Mouse (Mus musculus): ENCODE measurements around the gene Rcbtb2. TPM values are rescaled to one million over a fixed set of nuclear protein-coding genes. Genes with fewer than 3 reads are reported as not detected.

Rcbtb2 gene
- polyA plus RNA-seq, 1 experiment from 2014 or later: 71.4 TPM

DNA sequence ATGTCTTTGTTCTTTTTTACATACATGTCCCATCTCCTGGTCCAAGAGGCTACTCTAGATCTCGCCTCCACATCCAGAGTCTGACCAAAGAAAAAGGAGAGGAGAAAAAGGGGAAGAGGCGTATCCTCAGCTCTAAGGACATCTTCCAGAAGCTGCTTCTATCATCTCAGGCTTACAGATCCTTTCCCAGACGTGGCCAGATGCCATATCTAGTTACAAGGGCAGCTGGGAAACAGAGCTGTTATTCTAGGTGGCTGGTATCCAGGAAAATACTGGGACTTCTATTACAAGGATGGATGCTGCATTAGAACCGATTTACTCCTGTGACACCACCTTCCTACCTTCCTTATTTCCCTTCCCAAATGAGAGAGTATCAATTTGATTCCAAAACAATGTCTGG, 9.9 kb downstream of the Rcbtb2 start:
- Histone ChIP-seq H3K4me1 (ENCODE audit: control insufficient read depth, insufficient read depth, low read length) (no peaks in the 10 kb centered on the region), H3K4me2 (no peak overlapping the region), H3K27me3 (ENCODE audit: control insufficient read depth, insufficient read depth, low read length) (no peaks in the 10 kb centered on the region), H3K36me3 (ENCODE audit: control insufficient read depth, insufficient read depth, low read length) (no peaks in the 10 kb centered on the region), H3K4me3 (ENCODE audit: low read depth, low read length) (no peak overlapping the region), H3K9me3 (replicated peaks; ENCODE audit: control insufficient read depth, low read length) (no peaks in the 10 kb centered on the region), H3K27ac (ENCODE audit: low read depth, low read length) (no peak overlapping the region), H3K9ac (ENCODE audit: low read depth, low read length) (no peak overlapping the region)
- ATAC-seq (replicated peaks; ENCODE audit: insufficient number of reproducible peaks, low FRiP score, low TSS enrichment): no peak
- WGBS (ENCODE audit: insufficient replicate concordance): 62% methylated on average over 4 of the region's 4 CpGs

GRCm38 (mm10) chr14:73137234-73137633, 14.4 kb downstream of the Rcbtb2 start:
- no peaks in the 10 kb centered on the region for H3K27me3 ChIP-seq (ENCODE audit: control insufficient read depth, insufficient read depth, low read length)
- H3K4me1 ChIP-seq (ENCODE audit: control insufficient read depth, insufficient read depth, low read length): 0 out of 2 replicates have a peak, but pooled peaks cover 2% of the 10 kb centered on the region
- WGBS (ENCODE audit: insufficient replicate concordance): 61% methylated on average over 5 of the region's 5 CpGs
- no peak for ATAC-seq (replicated peaks; ENCODE audit: insufficient number of reproducible peaks, low FRiP score, low TSS enrichment)
- H3K4me3 ChIP-seq (ENCODE audit: low read depth, low read length): no peak overlapping the region
- no peak overlapping the region for H3K27ac ChIP-seq (ENCODE audit: low read depth, low read length)
- H3K36me3 ChIP-seq (ENCODE audit: control insufficient read depth, insufficient read depth, low read length): no peaks in the 10 kb centered on the region
- no peak overlapping the region for H3K4me2 ChIP-seq
- no peak overlapping the region for H3K9ac ChIP-seq (ENCODE audit: low read depth, low read length)
- no peaks in the 10 kb centered on the region for H3K9me3 ChIP-seq (replicated peaks; ENCODE audit: control insufficient read depth, low read length)

- Histone ChIP-seq H3K4me3 (ENCODE audit: low read depth, low read length) (no peak overlapping the region), H3K9ac (ENCODE audit: low read depth, low read length) (no peak overlapping the region), H3K4me2 (no peak overlapping the region), H3K27me3 (ENCODE audit: control insufficient read depth, insufficient read depth, low read length) (no peaks in the 10 kb centered on the region), H3K36me3 (ENCODE audit: control insufficient read depth, insufficient read depth, low read length) (no peaks in the 10 kb centered on the region), H3K9me3 (replicated peaks; ENCODE audit: control insufficient read depth, low read length) (no peaks in the 10 kb centered on the region), H3K4me1 (ENCODE audit: control insufficient read depth, insufficient read depth, low read length) (0 out of 2 replicates have a peak, but pooled peaks cover 2% of the 10 kb centered on the region), H3K27ac (ENCODE audit: low read depth, low read length) (no peak overlapping the region)
- no peak for ATAC-seq (replicated peaks; ENCODE audit: insufficient number of reproducible peaks, low FRiP score, low TSS enrichment)
- 82% methylated on average over 7 of the region's 7 CpGs for WGBS (ENCODE audit: insufficient replicate concordance)
Observed at GRCm38 (mm10) chr14:73138483-73138882, 15.6 kb downstream of the Rcbtb2 start.

DNA sequence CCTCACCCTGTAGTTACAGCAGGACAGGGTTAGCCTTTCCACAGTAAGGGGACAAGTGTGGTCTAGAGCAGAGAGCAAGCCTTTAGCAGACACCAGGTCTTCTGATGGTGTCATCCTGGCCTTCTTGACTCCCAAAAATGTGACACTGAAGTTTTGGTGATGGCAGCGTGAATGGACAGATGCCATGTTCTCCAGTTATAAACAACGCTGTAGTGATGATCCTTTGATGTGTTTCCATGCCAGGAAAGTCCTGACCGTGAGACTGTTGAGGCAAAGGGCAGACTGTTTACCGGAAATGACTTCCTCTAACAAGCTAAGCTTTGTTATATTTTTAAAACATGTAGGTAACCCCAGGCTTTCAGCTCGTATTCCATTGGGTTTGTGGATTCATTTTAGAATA, 17.0 kb downstream of the Rcbtb2 start:
- H3K9me3 ChIP-seq (replicated peaks; ENCODE audit: control insufficient read depth, low read length): no peaks in the 10 kb centered on the region
- H3K9ac ChIP-seq (ENCODE audit: low read depth, low read length): no peak overlapping the region
- H3K4me2 ChIP-seq: no peak overlapping the region
- no peaks in the 10 kb centered on the region for H3K27me3 ChIP-seq (ENCODE audit: control insufficient read depth, insufficient read depth, low read length)
- no peaks in the 10 kb centered on the region for H3K36me3 ChIP-seq (ENCODE audit: control insufficient read depth, insufficient read depth, low read length)
- H3K27ac ChIP-seq (ENCODE audit: low read depth, low read length): no peak overlapping the region
- no peak overlapping the region for H3K4me3 ChIP-seq (ENCODE audit: low read depth, low read length)
- ATAC-seq (replicated peaks; ENCODE audit: insufficient number of reproducible peaks, low FRiP score, low TSS enrichment): no peak
- WGBS (ENCODE audit: insufficient replicate concordance): 70% methylated on average over 5 of the region's 5 CpGs
- 0 out of 2 replicates have a peak, but pooled peaks cover 2% of the 10 kb centered on the region for H3K4me1 ChIP-seq (ENCODE audit: control insufficient read depth, insufficient read depth, low read length)

DNA sequence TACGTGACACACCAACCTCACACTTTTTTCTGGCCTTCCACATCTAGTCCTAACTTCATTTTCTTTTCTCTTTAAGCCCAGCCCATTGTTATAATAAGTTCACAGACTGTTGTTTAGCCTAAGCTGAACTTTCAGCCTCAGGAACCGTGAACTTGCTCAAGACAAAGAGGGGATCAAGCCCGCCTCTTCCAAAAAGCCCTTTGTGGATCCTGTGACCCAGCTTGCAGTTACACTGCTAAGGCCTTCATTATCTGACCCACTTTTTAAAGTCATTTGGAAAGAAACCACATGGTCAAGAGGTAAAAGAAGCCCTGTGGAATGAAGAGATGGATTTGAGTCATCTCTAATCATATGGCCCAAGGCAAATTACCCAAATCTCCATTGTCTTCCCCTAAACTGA, 19.0 kb downstream of the Rcbtb2 start:
- Histone ChIP-seq H3K4me3 (ENCODE audit: low read depth, low read length) (no peak overlapping the region), H3K9me3 (replicated peaks; ENCODE audit: control insufficient read depth, low read length) (no peaks in the 10 kb centered on the region), H3K4me1 (ENCODE audit: control insufficient read depth, insufficient read depth, low read length) (0 out of 2 replicates have a peak, but pooled peaks cover 4% of the 10 kb centered on the region), H3K9ac (ENCODE audit: low read depth, low read length) (no peak overlapping the region), H3K27me3 (ENCODE audit: control insufficient read depth, insufficient read depth, low read length) (no peaks in the 10 kb centered on the region), H3K36me3 (ENCODE audit: control insufficient read depth, insufficient read depth, low read length) (no peaks in the 10 kb centered on the region), H3K27ac (ENCODE audit: low read depth, low read length) (no peak overlapping the region), H3K4me2 (peak overlapping the region; percentile 83; the same call in 1 of the 2 replicates)
- ATAC-seq (replicated peaks; ENCODE audit: insufficient number of reproducible peaks, low FRiP score, low TSS enrichment): no peak
- 80% methylated on average over 3 of the region's 3 CpGs for WGBS (ENCODE audit: insufficient replicate concordance)

DNA sequence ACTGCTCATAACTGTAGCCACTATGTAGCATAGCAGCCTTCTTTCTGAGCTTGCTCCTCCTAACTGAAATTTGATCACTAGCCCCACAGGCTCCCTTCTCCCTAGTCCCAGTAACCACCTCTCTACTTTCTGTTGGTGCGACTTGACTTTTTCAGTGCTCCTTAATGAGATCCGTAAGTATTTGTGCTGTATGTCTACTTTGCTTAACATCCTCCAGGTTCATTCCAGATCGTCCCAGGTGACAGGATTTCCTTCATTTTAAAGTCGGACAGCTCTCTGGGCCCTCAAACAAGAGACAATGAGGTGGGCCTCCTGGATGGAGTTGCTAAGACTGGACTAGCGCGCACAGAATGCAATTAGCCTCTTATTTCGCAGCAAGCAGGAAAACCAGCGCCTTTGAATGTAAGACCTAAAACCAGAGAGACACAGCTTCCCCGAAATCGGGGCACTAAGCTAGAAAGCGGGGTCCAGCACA, 19.6 kb downstream of the Rcbtb2 start:
- H3K4me1 ChIP-seq (ENCODE audit: control insufficient read depth, insufficient read depth, low read length): 0 out of 2 replicates have a peak, but pooled peaks cover 4% of the 10 kb centered on the region
- H3K36me3 ChIP-seq (ENCODE audit: control insufficient read depth, insufficient read depth, low read length): no peaks in the 10 kb centered on the region
- 1% methylated on average over 11 of the region's 11 CpGs for WGBS (ENCODE audit: insufficient replicate concordance)
- peak overlapping the region; percentile 99 for H3K27ac ChIP-seq (ENCODE audit: low read depth, low read length)
- no peaks in the 10 kb centered on the region for H3K9me3 ChIP-seq (replicated peaks; ENCODE audit: control insufficient read depth, low read length)
- H3K27me3 ChIP-seq (ENCODE audit: control insufficient read depth, insufficient read depth, low read length): no peaks in the 10 kb centered on the region
- peak overlapping the region; percentile 82 for H3K4me3 ChIP-seq (ENCODE audit: low read depth, low read length)
- H3K9ac ChIP-seq (ENCODE audit: low read depth, low read length): peak overlapping the region; percentile 97
- H3K4me2 ChIP-seq: peak overlapping the region; percentile 83
- no peak for ATAC-seq (replicated peaks; ENCODE audit: insufficient number of reproducible peaks, low FRiP score, low TSS enrichment)

DNA sequence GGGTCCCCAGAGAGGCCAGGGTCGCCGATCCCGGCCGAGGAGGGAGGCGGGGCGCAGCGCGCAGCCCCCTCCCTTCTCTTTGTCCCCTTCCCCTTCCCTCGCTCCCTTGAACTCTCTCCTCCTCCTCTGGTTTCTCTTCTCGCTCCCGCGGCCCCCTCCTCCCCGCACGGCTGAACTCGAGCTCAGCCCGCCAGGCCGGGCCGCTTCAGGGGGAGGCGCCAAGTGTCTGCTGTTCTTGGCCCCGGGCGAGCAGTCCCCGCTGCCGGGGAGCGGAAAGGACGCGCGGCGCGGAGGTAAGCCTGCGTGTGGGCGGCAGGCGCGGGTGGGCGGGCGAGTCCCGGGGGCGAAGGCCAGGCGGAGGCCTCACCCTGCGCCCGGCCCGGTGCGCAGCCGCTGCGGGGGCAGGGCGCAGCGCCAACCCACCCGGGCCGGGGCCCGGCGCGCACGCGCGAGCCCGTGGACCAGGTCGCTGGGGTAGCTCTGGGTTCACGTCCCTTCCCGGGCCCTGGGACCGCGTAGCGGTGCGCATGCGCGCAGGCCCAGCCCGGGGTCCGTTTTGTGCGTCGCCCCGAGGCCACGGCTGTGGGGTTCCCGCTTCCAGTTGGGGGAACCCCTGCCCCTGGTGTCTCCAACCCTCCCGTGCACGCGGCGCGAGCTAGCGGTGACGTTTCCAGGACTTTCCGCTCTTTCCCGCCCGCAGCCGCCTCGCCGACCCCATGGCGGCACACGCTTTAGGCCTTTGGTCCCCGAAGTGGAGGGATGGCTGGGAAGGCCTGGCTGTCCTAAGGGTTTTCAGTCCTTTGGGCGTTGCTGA, 20.3 kb downstream of the Rcbtb2 start:
- H3K9me3 ChIP-seq (replicated peaks; ENCODE audit: control insufficient read depth, low read length): no peaks in the 10 kb centered on the region
- H3K27me3 ChIP-seq (ENCODE audit: control insufficient read depth, insufficient read depth, low read length): no peaks in the 10 kb centered on the region
- under 1% methylated on average over 74 of the region's 88 CpGs for WGBS (ENCODE audit: insufficient replicate concordance)
- no peaks in the 10 kb centered on the region for H3K36me3 ChIP-seq (ENCODE audit: control insufficient read depth, insufficient read depth, low read length)
- H3K27ac ChIP-seq (ENCODE audit: low read depth, low read length): peak overlapping the region; percentile 99
- peaks cover 4% of the 10 kb centered on the region; the same call in 1 of the 2 replicates for H3K4me1 ChIP-seq (ENCODE audit: control insufficient read depth, insufficient read depth, low read length)
- H3K4me3 ChIP-seq (ENCODE audit: low read depth, low read length): peak overlapping the region; percentile 82
- ATAC-seq (replicated peaks; ENCODE audit: insufficient number of reproducible peaks, low FRiP score, low TSS enrichment): peak; percentile 86
- H3K9ac ChIP-seq (ENCODE audit: low read depth, low read length): peak overlapping the region; percentile 97
- peak overlapping the region; percentile 83 for H3K4me2 ChIP-seq

- peak overlapping the region; percentile 82 for H3K4me3 ChIP-seq (ENCODE audit: low read depth, low read length)
- peak; percentile 8; the same call in 1 of the 2 replicates for ATAC-seq (replicated peaks; ENCODE audit: insufficient number of reproducible peaks, low FRiP score, low TSS enrichment)
- H3K9ac ChIP-seq (ENCODE audit: low read depth, low read length): peak overlapping the region; percentile 97
Observed at GRCm38 (mm10) chr14:73143710-73144420, 21.0 kb downstream of the Rcbtb2 start.

More at GRCm38 (mm10) chr14:73143710-73144420, 21.0 kb downstream of the Rcbtb2 start:
- H3K9me3 ChIP-seq (replicated peaks; ENCODE audit: control insufficient read depth, low read length): no peaks in the 10 kb centered on the region
- H3K4me2 ChIP-seq: peak overlapping the region; percentile 83
- H3K27ac ChIP-seq (ENCODE audit: low read depth, low read length): peak overlapping the region; percentile 99
- 40% methylated on average over 25 of the region's 25 CpGs for WGBS (ENCODE audit: insufficient replicate concordance)
- H3K27me3 ChIP-seq (ENCODE audit: control insufficient read depth, insufficient read depth, low read length): no peaks in the 10 kb centered on the region
- peaks cover 4% of the 10 kb centered on the region; the same call in 1 of the 2 replicates for H3K4me1 ChIP-seq (ENCODE audit: control insufficient read depth, insufficient read depth, low read length)
- no peaks in the 10 kb centered on the region for H3K36me3 ChIP-seq (ENCODE audit: control insufficient read depth, insufficient read depth, low read length)
